Mouse (Mus musculus) spleen, postnatal 10 days (tissue): Measurements from ENCODE around the gene Ldha.

ENCODE experiments used
- DNase-seq, 2 experiments: peaks; one replicate each; pipeline ENCODE4 v3.0.0; 2021 to 2022; ENCODE audit warnings: low spot score in 2 of 2

The Ldha gene

GRCm38 (mm10) chr7:46838104-46838671 lies 3.1 kb upstream of the Ldha start:
- no peak for DNase-seq

- peak in 1 of 2 experiments; percentile 36 for DNase-seq
These were observed 2.4 kb upstream of the Ldha start for GRCm38 (mm10) chr7:46838891-46839302.

GRCm38 (mm10) chr7:46839446-46839845 lies 1.8 kb upstream of the Ldha start:
- no peak for DNase-seq

GRCm38 (mm10) chr7:46839861-46840260 lies 1.4 kb upstream of the Ldha start:
- no peak for DNase-seq

GRCm38 (mm10) chr7:46840326-46840725 lies 949 bp upstream of the Ldha start:
- no peak for DNase-seq

GRCm38 (mm10) chr7:46842278-46842677 lies 1.0 kb downstream of the Ldha start:
- no peak for DNase-seq

GRCm38 (mm10) chr7:46843576-46843975 lies 2.3 kb downstream of the Ldha start:
- no peak for DNase-seq

GRCm38 (mm10) chr7:46845211-46845977 lies 4.1 kb downstream of the Ldha start:
- DNase-seq = peak; percentile 75 to 90

GRCm38 (mm10) chr7:46845978-46846485 lies 4.8 kb downstream of the Ldha start:
- peak in 1 of 2 experiments; percentile 47 for DNase-seq

- peak; percentile 49 to 69 for DNase-seq
These were observed 5.4 kb downstream of the Ldha start for GRCm38 (mm10) chr7:46846486-46847244.

GRCm38 (mm10) chr7:46849287-46849686 lies 8.0 kb downstream of the Ldha start:
- no peak for DNase-seq

GRCm38 (mm10) chr7:46851026-46851425 lies 9.8 kb downstream of the Ldha start:
- no peak for DNase-seq

- DNase-seq = no peak
These were observed 11.4 kb downstream of the Ldha start for GRCm38 (mm10) chr7:46852666-46853065.

- no peak for DNase-seq
These were observed 12.1 kb downstream of the Ldha start for GRCm38 (mm10) chr7:46853365-46853764.

GRCm38 (mm10) chr7:46855866-46856560 lies 14.7 kb downstream of the Ldha start:
- no peak for DNase-seq

GRCm38 (mm10) chr7:46857436-46857835 lies 16.2 kb downstream of the Ldha start:
- DNase-seq = no peak

- DNase-seq = no peak
These were observed 17.8 kb downstream of the Ldha start for GRCm38 (mm10) chr7:46859031-46859430.

- no peak for DNase-seq
These were observed 19.7 kb downstream of the Ldha start, which contains the start of gene Ldhc for GRCm38 (mm10) chr7:46860996-46861395. TSS of gene Ldhc (plus strand) at chr7:46861203.

GRCm38 (mm10) chr7:46871988-46872387 lies 30.7 kb downstream of the Ldha start:
- no peak for DNase-seq

- DNase-seq = no peak
These were observed 35.6 kb downstream of the Ldha start for GRCm38 (mm10) chr7:46876841-46877240.

- no peak for DNase-seq
These were observed 36.0 kb downstream of the Ldha start for GRCm38 (mm10) chr7:46877255-46877654.

- no peak for DNase-seq
These were observed 38.6 kb downstream of the Ldha start for GRCm38 (mm10) chr7:46879851-46880250.
